11 mouse cellular contexts compared by ENCODE assay signal in genomic region chr5:120517552-120517951, GRCm38 (mm10). TPM values are rescaled to one million over a fixed set of nuclear protein-coding genes. Genes with fewer than 3 reads are reported as not detected.
A peak's percentile ranks its signal among the peaks of the same experiment; 100 is the strongest.
DNase-seq lines count a peak whose midpoint lies in the region; ATAC-seq and TF ChIP-seq lines count a peak whose summit lies in the region.
"Had no signal": no experiment of that assay in that cellular context is flagged by ENCODE, and none has a peak within 500 bp of the region (broad histone marks: within the 10 kb centered on the region; RNA-seq: fewer than 3 reads in every experiment).

No protein-coding gene starts in this region.

- no peaks in the 10 kb centered on the region for H3K27me3 ChIP-seq in kidney, postnatal 0 days (ENCODE audit: insufficient read depth, low read length)
- no peaks in the 10 kb centered on the region for H3K27me3 ChIP-seq in intestine, embryonic 15.5 days (replicated peaks)
- H3K27me3 ChIP-seq: limb, embryonic 13.5 days had no signal

- peaks cover 15% of the 10 kb centered on the region; the same call in 1 of the 2 replicates for H3K36me3 ChIP-seq in kidney, postnatal 0 days (ENCODE audit: insufficient read depth, low read length)
- H3K36me3 ChIP-seq in intestine, embryonic 15.5 days, result peaks cover 2% of the 10 kb centered on the region; the same call in 1 of the 2 replicates

- H3K4me3 ChIP-seq in kidney, postnatal 0 days (replicated peaks; ENCODE audit: low read depth, low read length), result no peak overlapping the region
- no peak overlapping the region for H3K4me3 ChIP-seq in intestine, embryonic 15.5 days (replicated peaks)
- H3K4me3 ChIP-seq: limb, embryonic 13.5 days had no signal

- H3K9ac ChIP-seq in kidney, postnatal 0 days (ENCODE audit: low read depth, low read length), result no peak overlapping the region
- no peak overlapping the region for H3K9ac ChIP-seq in intestine, embryonic 15.5 days
- H3K9ac ChIP-seq: limb, embryonic 13.5 days had no signal

- peaks cover 28% of the 10 kb centered on the region for H3K4me1 ChIP-seq in kidney, postnatal 0 days (replicated peaks; ENCODE audit: insufficient read depth, low read length)
- peaks cover 38% of the 10 kb centered on the region for H3K4me1 ChIP-seq in intestine, embryonic 15.5 days (replicated peaks)

- ATAC-seq in kidney, postnatal 0 days (replicated peaks; ENCODE audit: low FRiP score, low read depth), result no peak
- peak; percentile 44 for ATAC-seq in granulocyte monocyte progenitor cell, adult 5-6 weeks (replicated peaks; ENCODE audit: poor library complexity, severe bottlenecking)
- 0 out of 2 replicates have a peak, but pooled peaks have one; percentile 13 for ATAC-seq in neutrophil, adult 5-6 weeks (ENCODE audit: extremely low read depth, insufficient number of reproducible peaks, low FRiP score, poor library complexity, severe bottlenecking)
- no peak for ATAC-seq in intestine, embryonic 15.5 days

- DNase-seq in kidney, postnatal 0 days (ENCODE audit: low spot score), result peak; percentile 14
- no peak for DNase-seq in kidney, postnatal 25 days
- DNase-seq in R1 (ENCODE audit: low read depth, low spot score), result peak; percentile 86
- no peak for DNase-seq in frontal cortex, postnatal 10 days (ENCODE audit: low spot score in 2 of 2)
- no peak for DNase-seq in left cerebral cortex, adult 11 months (ENCODE audit: low spot score)
- DNase-seq: retina, postnatal 1 day had no signal

- H3K27ac ChIP-seq in kidney, postnatal 0 days, result no peak overlapping the region
- H3K27ac ChIP-seq in intestine, embryonic 15.5 days, result no peak overlapping the region
- H3K27ac ChIP-seq: limb, embryonic 13.5 days had no signal

- no peak for TF ChIP-seq CTCF in kidney, postnatal 0 days (IDR thresholded peaks at IDR 0.05; ENCODE audit: low read depth)

- 48% methylated on average over 9 of the region's 9 CpGs for WGBS in kidney, postnatal 0 days
- WGBS in intestine, embryonic 15.5 days, result 55% methylated on average over 9 of the region's 9 CpGs

- no peaks in the 10 kb centered on the region for H3K9me3 ChIP-seq in kidney, postnatal 0 days (replicated peaks; ENCODE audit: low read length)
- no peaks in the 10 kb centered on the region for H3K9me3 ChIP-seq in intestine, embryonic 15.5 days
- H3K9me3 ChIP-seq: limb, embryonic 13.5 days had no signal

- H3K4me2 ChIP-seq in kidney, postnatal 0 days (ENCODE audit: low read length), result no peak overlapping the region
- H3K4me2 ChIP-seq in intestine, embryonic 15.5 days (replicated peaks), result no peak overlapping the region
- H3K4me2 ChIP-seq: limb, embryonic 13.5 days had no signal

RNA-seq across cellular contexts. Expression of gene Slc8b1, which starts 6.6 kb away (rescaled TPM):
- 9.5 and 9.8 TPM in 2 replicates for polyA plus RNA-seq in kidney, postnatal 0 days (2015; fragmentation: Nextera tagmentation; extraction: Ambion mirVana)
- total RNA-seq in granulocyte monocyte progenitor cell, adult 5-6 weeks (2014; fragmentation: Nextera tagmentation), result 24.9 and 38.3 TPM in 2 replicates
- 30.1 and 31.8 TPM in 2 replicates for total RNA-seq in granulocyte monocyte progenitor cell, adult 5-6 weeks (2017)
- 12.6 and 15.0 TPM in 2 replicates for total RNA-seq in neutrophil, adult 5-6 weeks (2017)
- 6.2 and 6.6 TPM in 2 replicates for polyA plus RNA-seq in intestine, embryonic 15.5 days (2015; fragmentation: Nextera tagmentation; extraction: Ambion mirVana)

RNA-seq across cellular contexts. Expression of gene Plbd2, which starts 14.1 kb away (rescaled TPM):
- polyA plus RNA-seq in kidney, postnatal 0 days (2015; fragmentation: Nextera tagmentation; extraction: Ambion mirVana), result 73.7 and 78.2 TPM in 2 replicates
- 18.2 and 20.8 TPM in 2 replicates for total RNA-seq in granulocyte monocyte progenitor cell, adult 5-6 weeks (2014; fragmentation: Nextera tagmentation)
- total RNA-seq in granulocyte monocyte progenitor cell, adult 5-6 weeks (2017), result 8.9 and 9.4 TPM in 2 replicates
- total RNA-seq in neutrophil, adult 5-6 weeks (2017), result 5.8 and 7.0 TPM in 2 replicates
- polyA plus RNA-seq in intestine, embryonic 15.5 days (2015; fragmentation: Nextera tagmentation; extraction: Ambion mirVana), result 49.8 and 50.2 TPM in 2 replicates

RNA-seq across cellular contexts. Expression of gene Sds, which starts 41.2 kb away (rescaled TPM):
- polyA plus RNA-seq in kidney, postnatal 0 days (2015; fragmentation: Nextera tagmentation; extraction: Ambion mirVana), result not detected in 2 replicates
- total RNA-seq in granulocyte monocyte progenitor cell, adult 5-6 weeks (2014; fragmentation: Nextera tagmentation), result not detected in 2 replicates
- total RNA-seq in granulocyte monocyte progenitor cell, adult 5-6 weeks (2017), result not detected in 2 replicates
- total RNA-seq in neutrophil, adult 5-6 weeks (2017), result not detected in 2 replicates
- polyA plus RNA-seq in intestine, embryonic 15.5 days (2015; fragmentation: Nextera tagmentation; extraction: Ambion mirVana), result not detected in 2 replicates
- polyA plus RNA-seq: forebrain, embryonic 11.5 days; limb, embryonic 13.5 days had no signal

RNA-seq across cellular contexts. Expression of gene Sdsl, which starts 44.9 kb away (rescaled TPM):
- polyA plus RNA-seq in kidney, postnatal 0 days (2015; fragmentation: Nextera tagmentation; extraction: Ambion mirVana), result 12.0 and 13.3 TPM in 2 replicates
- 1.3 and 3.5 TPM in 2 replicates for total RNA-seq in granulocyte monocyte progenitor cell, adult 5-6 weeks (2014; fragmentation: Nextera tagmentation)
- 2.4 and 2.8 TPM in 2 replicates for total RNA-seq in granulocyte monocyte progenitor cell, adult 5-6 weeks (2017)
- total RNA-seq in neutrophil, adult 5-6 weeks (2017), result not detected in 2 replicates
- polyA plus RNA-seq in intestine, embryonic 15.5 days (2015; fragmentation: Nextera tagmentation; extraction: Ambion mirVana), result 14.0 and 18.0 TPM in 2 replicates

Comparison
In these comparisons a context has a peak if more than half of its experiments do, and no peak if none do; other contexts are left out.
1. DNase-seq: peak in kidney, postnatal 0 days (single experiment) and R1 (single experiment); none in kidney, postnatal 25 days (0 of 2), frontal cortex, postnatal 10 days (0 of 2) and left cerebral cortex, adult 11 months (single experiment).
2. ATAC-seq: peak in granulocyte monocyte progenitor cell, adult 5-6 weeks (single experiment) and neutrophil, adult 5-6 weeks (single experiment); none in kidney, postnatal 0 days (single experiment) and intestine, embryonic 15.5 days (single experiment).